Mouse (Mus musculus) layer of hippocampus, adult 8-10 months (tissue): Measurements from ENCODE around the gene Ndufb6. TPM values are rescaled to one million over a fixed set of nuclear protein-coding genes. Genes with fewer than 3 reads are reported as not detected.
"Not testable (repeated sequence)": the region's sequence is repeated elsewhere in the genome, so short reads cannot be mapped to it uniquely, and the experiment has no call there.

Experiments
- DNase-seq, 2 experiments: peaks; one replicate each; pipeline ENCODE4 v3.0.0; 2022; ENCODE audit warnings: low spot score in 2 of 2
- total RNA-seq, 4 experiments: library from RNA; stranded (reverse); gene quantifications; 2 replicates each; pipeline ENCODE4 v1.2.4; 2022

Gene Ndufb6
- 100 to 1,000 TPM; 158 to 176 (median 167) TPM for total RNA-seq

DNA sequence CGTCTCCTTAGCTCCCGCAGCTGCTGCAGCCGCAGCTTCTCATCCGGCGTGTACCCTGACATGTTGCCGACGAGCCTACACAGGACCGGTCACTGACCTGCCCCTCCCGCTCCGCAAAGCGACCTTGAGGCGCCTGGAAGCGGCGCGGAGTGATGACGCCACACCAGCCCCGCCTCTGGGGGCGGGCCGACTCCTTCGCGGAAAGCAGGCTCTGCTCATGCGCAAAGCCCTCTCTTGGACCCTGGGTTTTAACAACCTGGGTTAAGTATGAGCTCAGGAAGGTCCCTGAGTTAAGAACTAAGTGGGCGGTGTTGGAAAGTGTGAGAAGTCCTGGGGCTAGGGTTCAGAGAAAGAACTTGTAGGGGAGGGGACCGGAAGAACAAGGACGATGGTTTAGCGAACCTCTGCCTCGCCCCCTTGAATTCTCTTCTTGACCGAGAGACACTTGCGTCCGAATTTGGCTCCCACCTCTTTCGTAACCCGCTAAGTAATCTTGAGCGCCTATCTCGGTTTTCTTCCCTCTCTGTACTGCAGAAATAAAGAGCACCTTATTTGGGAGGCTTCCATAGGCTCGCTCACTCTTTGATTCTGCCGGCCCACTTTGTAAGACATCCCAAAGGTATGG is at the start of gene Ndufb6:
Ndufb6 (minus strand) TSS at position 146 of the 625 bp plus-strand sequence.
- peak; percentile 87 to 89 for DNase-seq

DNA sequence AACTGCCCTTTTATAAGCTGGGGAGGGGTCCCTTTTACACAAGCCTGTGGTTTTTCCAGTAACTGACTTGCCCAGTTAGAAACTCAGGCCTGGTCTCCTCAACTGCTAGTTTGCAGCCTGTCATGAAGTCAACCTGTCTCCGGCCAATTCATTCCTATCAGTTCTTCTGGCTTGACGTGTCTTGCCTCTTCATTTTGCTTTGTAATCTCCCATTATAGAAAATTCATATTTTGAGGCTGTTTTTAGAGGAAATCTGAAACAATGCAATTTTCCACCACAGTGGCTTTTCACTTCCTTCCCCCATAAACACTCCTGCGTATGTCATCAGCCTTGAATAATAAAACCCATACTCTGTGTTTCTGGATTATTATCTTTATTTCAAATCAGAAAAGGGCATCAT is 47.9 kb upstream of the Ndufb6 start:
- DNase-seq, result no peak

DNA sequence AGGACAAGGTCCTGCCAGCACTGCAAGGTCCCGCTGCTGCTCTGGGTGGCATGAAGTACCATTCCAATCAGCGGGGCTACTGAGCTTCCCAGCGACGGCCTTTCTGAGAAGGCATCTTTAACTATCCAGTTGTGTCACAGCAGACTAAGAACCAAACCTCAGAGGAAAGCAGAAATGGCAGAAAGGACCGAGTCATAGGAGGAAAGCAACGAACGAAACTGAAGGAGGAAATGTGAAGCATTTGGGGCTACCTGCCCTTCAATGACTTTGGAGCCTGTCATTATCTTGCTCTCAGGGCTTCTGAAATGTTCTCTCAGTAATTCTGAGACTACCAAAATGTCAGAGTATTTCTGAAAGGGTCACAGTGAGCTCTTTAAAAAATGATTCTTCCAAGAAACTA is 45.4 kb upstream of the Ndufb6 start:
- DNase-seq, result no peak

DNA sequence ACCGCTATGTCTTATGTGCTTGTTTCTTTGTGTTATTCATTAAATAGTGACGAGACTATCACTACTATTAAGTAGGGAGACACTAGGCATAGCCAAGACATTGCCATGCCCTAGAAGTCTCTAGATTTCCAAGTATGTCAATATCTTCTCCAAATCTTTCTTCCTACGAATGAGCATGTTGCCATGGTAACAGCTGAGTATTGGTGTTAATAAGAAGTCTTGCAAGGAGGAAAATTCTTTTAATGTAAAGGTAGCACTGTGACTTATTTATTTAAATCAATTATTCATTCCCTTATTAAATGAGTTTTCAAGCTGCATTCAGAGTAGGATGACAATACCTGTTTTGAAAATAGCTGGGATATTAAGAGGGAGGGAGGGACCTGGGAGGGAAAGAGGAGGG is 38.2 kb upstream of the Ndufb6 start:
- no peak for DNase-seq

DNA sequence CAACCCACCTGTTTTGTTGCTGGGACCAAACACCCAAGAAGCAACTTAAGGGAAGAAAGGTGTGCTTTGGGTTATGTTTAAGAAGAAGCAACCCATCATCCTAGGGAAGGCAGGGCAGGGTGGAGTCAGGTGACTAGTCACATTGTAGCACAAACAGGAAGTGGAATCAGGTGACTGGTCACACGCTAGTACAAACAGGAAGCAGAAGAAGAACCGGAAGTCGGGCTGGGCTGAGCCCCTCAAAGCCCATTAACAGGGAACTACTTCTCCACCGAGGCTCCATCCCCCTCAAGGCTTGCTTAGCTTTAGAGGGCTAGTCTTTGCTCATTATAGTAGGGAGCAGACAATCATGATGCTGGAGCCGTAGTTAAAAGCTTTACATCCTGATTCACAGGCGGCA is 33.8 kb upstream of the Ndufb6 start:
- DNase-seq, result no peak

DNA sequence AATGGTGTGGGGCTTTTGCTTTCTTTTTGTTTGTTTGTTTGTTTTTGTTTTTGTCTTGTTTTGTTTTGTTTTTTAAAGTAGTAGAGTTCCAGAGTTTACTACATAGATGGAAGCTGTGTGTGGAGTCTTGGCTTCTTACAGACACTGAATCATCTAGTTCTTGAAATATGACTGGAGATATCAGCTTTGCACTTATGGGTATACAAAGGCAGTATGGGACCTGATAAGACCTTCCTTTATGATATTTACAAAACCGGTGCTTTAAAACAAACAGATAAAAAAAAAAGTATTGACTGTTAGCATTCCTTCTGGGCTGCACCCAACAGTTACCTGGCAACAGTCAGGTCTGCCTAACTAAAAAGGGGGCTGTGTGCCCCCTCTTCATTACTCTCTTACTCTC is 33.0 kb upstream of the Ndufb6 start:
- no peak for DNase-seq

DNA sequence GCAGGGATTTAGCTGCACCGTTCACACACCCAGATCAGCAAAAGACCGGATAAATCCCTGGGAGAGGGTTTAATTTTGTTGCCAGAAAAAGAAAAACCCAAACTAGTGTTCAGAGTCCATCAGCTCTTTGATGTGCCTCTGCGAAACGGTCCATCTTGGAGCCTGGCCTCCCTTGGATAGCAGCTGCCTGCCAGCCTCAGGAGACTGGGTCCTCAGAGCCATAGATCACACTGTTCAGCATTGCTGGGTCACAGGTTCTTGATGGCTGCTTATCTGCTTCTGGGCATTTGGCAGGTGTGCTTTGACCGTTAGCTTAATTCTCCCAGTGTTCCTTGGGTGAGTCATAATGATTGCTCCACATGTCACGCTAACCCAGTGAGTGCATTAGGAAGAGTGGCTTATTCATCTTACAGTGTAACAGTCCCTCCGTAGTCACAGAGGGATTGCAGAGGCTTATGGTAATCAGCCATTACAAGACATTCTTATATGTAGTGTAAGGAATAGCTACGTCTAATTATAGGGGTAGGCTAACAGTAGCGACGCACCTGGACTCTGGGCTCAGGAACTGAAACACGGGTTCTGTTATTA is 31.7 kb upstream of the Ndufb6 start:
- no peak for DNase-seq

DNA sequence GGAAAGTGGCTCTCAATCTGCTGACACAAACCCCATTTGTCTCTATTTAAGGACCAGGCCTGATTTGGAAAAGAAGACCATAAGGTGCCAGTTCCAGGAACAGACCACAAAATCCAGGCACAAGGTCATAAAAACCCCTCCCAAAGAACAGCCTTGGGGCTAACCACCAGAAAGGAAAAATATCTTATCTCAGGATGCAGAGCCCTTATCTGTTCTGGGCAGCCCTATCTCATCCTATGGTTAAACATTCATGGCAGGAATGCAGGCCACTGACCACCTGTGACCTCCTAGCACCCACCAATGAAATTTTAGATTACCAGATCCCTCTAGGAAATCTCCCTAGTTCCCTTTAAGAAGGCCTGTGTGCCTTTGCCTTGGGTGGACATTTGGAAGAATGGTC is 30.5 kb upstream of the Ndufb6 start:
- no peak for DNase-seq

DNA sequence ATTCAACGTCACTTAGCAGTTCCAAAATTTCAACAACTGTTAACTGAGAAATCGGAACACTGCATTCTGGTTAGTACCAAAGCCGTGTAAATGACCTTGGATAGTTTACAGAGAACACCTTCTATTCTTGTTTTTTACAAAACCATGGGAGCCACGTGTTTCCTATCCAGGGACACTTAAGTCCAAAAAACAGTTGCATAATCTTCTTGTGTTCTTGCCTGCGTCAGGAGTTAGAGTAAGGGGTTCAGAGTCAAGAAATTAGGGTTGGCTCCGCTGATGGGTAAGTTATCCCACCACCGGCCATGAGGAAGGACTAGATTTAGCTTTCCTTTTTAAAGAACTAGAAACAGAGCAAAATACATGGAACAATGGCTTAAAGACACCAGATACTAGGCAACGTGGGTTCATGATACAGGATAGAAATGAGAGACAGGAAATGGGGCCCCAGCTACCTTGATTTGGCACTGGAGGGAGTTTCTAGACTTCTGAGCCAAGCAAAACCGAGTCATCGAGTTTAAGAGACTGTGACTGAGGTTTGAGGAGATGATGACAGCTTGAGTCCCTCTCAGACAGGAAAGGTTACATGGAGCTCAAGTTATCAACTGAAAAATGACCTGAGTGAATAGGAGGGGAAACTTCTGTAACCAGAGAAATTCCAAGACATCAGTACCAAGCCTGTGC is 23.4 kb upstream of the Ndufb6 start:
- no peak for DNase-seq

DNA sequence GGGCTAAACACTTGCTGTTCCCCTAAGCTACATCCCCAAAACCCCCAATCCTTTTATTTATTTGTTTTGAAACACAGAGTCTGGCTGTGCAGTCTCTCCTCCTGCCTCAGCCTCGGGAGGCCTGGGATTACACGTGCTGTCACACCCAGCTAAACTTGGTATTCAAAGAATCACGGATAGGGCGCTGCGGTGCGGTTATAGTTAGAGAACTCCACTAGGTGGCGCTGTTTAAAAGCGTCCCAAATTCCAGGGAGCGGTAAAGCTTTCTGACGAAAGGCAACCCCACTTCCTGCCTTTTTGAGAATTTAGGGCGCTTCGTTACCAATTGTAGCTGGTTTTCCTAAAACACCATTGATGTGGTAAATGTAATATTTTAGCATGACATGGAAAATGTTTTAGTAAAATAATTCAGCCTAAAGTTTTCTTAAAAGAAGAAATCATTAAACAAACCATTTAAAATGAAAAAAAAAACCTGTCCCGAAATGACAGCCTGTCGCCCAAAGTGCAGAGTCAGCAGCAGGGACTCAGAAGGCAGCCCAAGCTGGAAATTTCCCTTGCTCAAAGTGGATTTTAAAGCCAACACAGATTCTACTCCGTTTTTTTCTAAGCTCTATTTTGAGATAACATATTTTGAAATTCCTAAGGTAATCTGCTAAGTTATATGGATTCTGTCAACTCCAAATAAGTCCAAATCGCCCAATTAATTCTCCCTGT is 22.0 kb upstream of the Ndufb6 start:
- peak; percentile 63 to 83 for DNase-seq

DNA sequence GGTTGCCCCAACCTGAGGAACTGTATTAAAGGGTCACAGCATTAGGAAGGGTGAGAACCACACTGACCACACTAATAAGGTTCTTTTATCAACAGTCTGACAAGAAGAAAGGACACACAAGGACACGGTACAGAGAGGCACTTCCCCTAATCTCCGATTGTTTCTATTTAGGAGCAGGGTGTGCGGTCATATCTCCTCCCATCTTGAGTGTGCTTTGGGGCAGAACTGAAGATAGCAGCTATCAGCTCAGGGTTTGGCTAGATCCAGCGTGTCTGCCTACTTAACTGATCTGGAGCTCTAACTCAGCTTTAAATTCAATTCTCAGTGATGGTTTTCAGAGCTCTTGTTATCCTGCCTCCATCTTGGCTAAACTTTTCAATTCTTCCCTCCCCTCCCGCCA is 19.9 kb upstream of the Ndufb6 start:
- no peak for DNase-seq

DNA sequence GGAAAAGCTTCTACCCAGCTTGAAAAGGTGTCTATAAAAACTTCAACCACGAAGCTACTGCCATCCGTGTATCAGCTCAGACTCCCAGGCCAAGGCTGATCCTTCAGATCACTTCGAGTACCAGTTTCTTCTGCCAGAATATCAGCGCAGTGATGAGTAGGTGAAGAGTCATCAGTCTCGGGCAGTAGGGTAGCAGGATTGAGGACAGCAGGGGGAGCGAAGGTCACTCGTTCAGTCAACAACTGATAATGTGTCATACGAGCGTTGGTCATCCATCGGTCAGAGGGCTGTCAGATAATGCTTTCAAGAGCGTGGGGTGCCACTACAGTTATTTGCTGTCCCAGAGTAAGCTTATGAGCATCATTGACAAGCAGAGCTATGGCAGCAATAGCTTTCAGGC is 12.3 kb upstream of the Ndufb6 start:
- not testable (repeated sequence) for DNase-seq

DNA sequence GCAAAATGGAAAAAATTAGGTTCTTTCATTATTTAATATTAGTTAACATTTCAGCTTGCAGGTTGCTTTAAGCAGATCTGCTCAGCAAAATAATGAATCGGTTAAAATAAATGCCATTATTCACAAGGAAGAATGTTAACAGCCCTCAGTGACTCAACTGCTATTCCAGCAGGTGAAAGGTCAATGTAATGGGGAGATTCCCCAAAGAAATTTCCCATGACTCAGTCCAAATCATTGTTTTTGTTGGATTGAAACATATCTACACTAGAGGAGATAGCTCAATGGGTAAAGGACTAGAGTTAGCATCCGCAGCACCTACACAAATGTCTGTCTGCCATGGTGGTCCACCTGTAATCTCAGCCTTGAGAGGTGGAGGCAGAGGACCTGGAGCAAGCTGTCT is 9.8 kb upstream of the Ndufb6 start:
- no peak for DNase-seq

DNA sequence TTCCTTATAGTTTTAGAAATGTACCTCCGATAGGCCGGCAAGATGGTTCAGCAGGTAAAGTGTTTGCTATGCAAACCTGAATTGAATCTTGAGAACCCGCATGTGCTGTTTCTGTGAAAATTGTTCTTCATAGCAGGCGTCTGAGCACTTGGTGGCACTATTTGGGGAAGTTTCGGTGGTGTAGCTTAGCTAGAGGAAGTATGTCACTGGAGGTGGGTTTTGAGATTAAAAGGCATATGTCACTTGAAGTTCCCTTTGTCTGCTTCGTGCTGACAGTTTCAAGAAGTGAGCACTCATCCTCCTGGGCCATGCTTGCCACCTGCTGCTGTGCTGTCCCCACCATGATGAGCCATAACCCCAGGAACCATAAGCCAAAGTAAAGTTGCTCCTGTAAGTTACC is 8.2 kb upstream of the Ndufb6 start:
- no peak for DNase-seq

DNA sequence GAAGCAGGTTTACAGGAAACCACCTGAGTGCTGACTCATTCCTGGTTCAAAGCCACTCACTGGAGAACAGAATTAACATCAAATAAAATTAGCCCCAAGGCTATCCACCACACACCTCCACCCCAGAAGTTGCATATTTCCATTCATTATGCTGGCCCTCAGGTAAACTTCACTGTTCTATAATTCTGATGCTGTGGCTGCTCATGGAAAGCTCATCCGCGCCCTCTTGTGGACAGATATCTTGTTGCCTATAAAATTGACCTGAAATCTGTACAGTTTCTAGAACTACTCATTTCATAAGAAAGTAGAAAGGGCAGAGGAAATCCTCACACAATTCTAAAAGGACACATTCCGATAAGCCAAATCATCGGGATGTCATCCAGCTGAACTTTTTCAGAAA is 6.4 kb upstream of the Ndufb6 start:
- DNase-seq, result peak; percentile 39 to 71

DNA sequence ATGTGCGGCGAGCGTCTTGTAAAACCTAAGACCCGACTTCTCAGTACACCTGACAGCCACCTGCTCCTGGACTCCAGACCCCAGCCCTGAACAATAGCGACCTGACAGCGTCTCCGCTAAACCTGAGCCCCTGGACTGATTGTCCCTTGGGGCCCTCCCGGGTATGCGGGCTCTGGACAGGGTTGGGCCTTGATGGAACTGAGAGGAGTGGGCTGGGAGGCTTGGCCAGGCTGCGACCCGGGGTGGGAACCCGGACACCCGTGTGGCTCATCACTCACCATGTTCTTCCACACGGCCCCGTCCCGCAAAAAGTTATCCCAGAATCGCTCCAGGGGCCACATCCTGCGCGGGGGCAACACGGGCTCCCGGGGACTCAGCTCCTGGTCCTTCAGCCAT is 343 bp downstream of the Ndufb6 start:
- peak in 1 of 2 experiments; percentile 21 for DNase-seq

DNA sequence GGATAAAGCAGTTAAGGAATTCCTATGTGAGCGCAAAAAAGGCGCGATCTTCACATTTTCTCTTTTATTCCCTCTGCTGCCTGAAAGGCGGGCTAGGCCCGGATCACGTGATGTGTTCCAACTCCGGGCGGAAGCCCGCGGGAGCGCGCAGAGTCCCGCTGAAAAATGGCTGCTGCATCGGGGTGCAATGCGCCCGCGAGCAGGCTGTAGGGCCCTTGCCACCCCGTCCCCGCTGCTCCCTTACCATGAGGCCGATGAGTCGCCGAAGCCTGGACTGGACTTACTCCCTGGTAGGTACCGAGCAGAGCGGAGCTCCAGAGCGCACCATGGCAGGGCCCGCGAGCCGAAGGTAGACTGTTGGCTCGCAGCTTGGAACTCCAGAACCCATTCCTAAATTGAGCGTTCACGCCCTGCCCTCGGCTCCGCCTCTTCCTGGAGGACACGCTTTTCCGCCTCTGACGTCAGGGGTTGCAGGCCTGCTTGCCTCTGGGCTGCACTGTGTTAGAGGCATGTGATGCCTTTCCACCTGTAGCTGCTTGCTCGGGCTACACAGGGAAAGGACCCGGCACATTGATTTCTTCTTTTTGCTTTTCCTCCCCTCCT is 9.7 kb downstream of the Ndufb6 start, which contains the start of the genes Smim27 and Topors:
Smim27 (plus strand) TSS at position 150 of the 603 bp plus-strand sequence.
Topors (minus strand) TSS at position 421 of the 603 bp plus-strand sequence.
- peak; percentile 93 to 94 for DNase-seq

DNA sequence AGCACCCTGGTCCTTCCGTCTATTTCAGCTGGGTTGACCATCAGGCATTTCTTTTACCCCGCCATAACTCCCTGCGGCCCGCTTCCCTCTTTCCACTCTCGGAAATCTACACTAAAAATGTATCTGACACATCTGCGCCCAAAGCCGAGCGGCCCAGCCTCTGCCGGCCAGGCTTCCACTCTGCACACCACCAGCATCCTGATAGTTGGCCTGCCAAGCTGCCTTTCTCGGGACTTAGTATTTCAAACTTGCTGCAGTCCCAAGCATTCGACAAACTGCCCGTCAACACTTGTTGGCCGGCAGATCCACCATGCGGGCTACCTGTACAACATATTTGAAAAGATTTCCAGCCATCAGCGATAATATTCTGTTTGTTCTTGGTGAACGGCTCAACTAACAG is 10.4 kb downstream of the Ndufb6 start:
- no peak for DNase-seq

DNA sequence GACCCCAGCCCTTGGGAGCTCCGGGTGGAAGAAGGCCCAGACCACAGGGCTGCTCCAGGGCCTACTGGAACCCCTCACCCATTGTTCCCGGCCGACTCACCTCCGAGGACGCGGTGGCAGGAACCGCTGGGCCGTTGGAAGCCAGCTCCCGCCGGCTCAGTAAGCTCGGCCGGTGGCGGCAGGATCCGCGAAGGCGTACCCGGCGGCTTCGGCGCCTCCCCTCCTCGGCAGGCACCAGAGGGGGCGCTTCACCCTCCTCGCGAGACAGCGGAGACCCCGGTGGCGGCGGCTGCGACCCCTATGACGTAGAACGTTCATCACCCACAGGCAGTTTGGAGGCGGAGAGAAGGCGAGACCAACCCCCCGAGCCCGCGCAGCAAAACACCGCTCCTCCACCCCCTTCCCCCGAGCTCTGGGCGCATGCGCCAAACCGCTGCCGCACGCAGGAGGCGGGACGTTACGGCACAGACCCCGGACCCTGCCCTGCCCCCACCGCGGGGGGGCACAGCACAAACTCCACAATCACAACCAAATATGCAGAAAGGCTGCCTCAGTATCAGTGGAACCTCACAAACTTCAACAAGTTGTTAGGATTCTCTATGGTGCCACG is 10.9 kb downstream of the Ndufb6 start:
- peak; percentile 89 to 90 for DNase-seq

DNA sequence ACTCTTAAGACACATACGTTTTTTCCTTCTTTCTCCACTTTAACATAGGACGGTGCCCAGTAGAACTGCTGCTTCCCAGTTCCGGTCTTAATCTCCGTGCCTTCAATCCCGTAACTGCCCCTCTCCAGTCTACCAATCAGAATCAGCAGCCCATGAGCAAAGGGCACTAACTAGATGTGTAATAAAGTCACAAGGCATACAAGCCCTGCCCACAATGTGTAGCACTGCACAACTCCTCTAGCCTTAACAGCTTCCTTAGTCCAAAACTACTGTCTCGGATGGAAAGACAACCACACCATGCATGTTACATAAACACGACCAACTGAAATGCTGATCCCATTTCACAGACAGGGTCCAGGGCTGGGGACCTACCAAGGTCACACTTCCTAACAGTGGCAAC is 11.5 kb downstream of the Ndufb6 start:
- DNase-seq, result no peak

DNA sequence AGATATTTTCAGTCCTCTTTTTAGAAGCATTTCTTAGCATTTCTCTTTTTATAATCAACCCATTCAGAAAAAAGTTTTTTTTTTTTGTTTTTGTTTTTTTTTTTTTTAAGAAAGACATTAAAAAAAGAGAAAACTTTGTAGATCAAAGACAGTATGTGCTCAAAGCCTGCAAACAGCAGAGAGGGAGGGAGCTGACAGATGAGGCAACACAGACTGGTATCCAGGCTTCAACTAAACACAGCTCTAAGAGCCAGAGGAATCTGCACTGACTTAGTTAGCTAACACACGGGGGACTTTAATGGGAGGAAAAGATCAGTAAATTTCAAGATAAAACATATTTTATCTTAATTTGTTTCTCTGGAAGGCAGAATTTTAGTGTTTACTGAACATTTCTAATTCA is 14.9 kb downstream of the Ndufb6 start:
- no peak for DNase-seq
